Mouse (Mus musculus) Patski (cell line): ENCODE data around the gene Osbpl6. TPM values are rescaled to one million over a fixed set of nuclear protein-coding genes. Genes with fewer than 3 reads are reported as not detected.

Experiments
- ATAC-seq: fragments of 100-300 bp; one replicate; pipeline ENCODE4 v1.8.0; 2021
- CTCF ChIA-PET: fragments of 350-600 bp; sonication (Branson Sonifier 250); formaldehyde crosslinking; loops from one replicate; lab custom pipeline; 2022; ENCODE audit warnings: inconsistent platforms; lab: Charles Lee
- POLR2A ChIA-PET: fragments of 350-600 bp; sonication (Branson Sonifier 250); formaldehyde crosslinking; loops from one replicate; lab custom pipeline; 2022; ENCODE audit warnings: antibody characterized with exemption, inconsistent platforms; lab: Charles Lee
- DNase-seq: peaks from one replicate; pipeline ENCODE4 v3.0.0-alpha.2; 2011; ENCODE audit warnings: low read depth, low spot score
- H3K27me3 ChIP-seq: fragments of 371-371 bp; one replicate; pipeline ENCODE4 v1.5.1; 2021
- CTCF ChIP-seq: fragments of 100-300 bp; IDR thresholded peaks from one replicate; pipeline ENCODE4 v1.5.1; 2021
- in situ Hi-C: fragments of 300-500 bp; cut with MboI; formaldehyde crosslinking; loops from 3 replicates; pipeline ENCODE4 v1.11.1; 2018; ENCODE audit warnings: low pct_unique_long_range_greater_than_20kb, mixed read lengths
- polyA plus RNA-seq: library from polyadenylated mRNA; unstranded; gene quantifications from one replicate; pipeline ENCODE4 v1.2.3, GENCODE M21; 2021

The Osbpl6 gene
- polyA plus RNA-seq, 1 experiment from 2014 or later = 10.5 TPM

DNA sequence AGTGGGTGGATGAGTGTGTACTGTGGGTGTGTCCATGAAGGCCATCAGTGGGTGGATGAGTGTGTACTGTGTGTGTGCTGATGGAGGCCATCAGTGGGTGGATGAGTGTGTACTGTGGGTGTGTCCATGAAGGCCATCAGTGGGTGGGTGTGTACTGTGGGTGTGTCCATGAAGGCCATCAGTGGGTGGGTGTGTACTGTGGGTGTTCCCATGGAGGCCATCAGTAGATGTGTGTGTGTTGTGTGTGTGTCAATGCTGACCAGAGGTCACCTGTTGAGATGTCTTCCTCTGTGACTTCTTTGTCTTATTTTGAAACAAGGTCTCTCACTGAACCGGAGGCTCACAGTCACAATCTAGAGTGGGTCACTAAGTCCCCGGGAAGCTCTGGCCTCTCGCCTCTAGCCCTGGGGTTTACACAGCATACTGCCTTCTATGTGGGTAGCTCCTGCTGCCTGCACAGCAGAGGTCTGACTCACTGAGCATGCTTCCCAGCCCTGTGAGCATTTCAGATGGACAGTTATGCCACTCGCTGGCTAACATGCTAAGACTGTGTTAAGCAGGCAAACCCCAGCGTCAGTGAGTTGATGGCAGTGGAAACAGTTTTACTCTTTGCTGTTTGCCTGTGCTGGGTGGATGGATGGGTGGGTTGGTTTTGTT lies 112.2 kb downstream of the Osbpl6 start:
- POLR2A ChIA-PET = no interaction called here
- TF ChIP-seq CTCF = no peak
- in situ Hi-C loops = no loop called here
- no peak for ATAC-seq
- no peak for DNase-seq
- CTCF ChIA-PET = no interaction called here
- no peaks in the 10 kb centered on the region for H3K27me3 ChIP-seq

DNA sequence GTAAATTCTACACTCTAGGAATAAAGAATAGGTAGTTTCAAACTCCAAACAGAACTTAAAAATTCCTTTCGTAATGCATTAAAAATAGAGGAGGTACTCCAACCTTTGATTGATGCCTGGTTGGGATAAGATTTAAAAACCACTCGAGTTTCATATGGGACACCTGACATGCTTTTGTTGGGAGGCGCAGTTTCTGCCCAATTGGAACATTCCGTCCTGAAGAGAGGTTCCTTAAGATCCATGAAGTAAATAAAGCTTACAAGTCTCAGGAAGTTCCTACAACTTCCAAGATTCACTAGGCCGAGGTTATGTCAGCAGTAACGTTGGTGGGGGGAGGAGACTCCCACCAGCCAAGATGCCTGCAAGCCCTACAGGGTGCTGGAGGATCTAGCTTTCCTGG lies 115.3 kb downstream of the Osbpl6 start:
- no peaks in the 10 kb centered on the region for H3K27me3 ChIP-seq
- TF ChIP-seq CTCF = no peak
- in situ Hi-C loops = no loop called here
- no peak for DNase-seq
- POLR2A ChIA-PET = no interaction called here
- ATAC-seq = no peak
- CTCF ChIA-PET = no interaction called here

DNA sequence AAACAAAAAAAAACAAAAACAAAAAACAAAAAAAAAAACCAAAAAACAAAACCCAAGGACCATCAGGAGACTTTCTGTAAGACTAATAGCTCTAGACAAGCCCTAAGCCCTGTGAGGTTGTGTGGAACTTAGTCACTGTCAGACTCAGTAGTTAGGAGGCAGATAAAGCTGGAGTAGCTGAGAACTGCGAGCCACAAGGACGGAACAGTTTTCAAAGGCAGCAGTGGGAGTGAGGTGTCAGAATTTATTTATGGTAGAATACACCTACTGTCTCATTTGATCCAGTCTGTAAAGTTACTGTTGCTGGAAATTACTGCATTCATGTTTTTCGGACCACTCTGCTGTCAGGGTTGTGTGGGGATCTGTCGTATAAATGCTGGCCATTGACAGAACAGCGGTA lies 118.1 kb downstream of the Osbpl6 start:
- H3K27me3 ChIP-seq = no peaks in the 10 kb centered on the region
- TF ChIP-seq CTCF = no peak
- ChIA-PET POLR2A (interaction anchor here (0.5 kb wide), 1 partner anchor 39 kb away, joined by 3 read pairs; no protein-coding TSS in a partner anchor), CTCF (no interaction called here)
- no peak for ATAC-seq
- no peak for DNase-seq
- in situ Hi-C loops = no loop called here

DNA sequence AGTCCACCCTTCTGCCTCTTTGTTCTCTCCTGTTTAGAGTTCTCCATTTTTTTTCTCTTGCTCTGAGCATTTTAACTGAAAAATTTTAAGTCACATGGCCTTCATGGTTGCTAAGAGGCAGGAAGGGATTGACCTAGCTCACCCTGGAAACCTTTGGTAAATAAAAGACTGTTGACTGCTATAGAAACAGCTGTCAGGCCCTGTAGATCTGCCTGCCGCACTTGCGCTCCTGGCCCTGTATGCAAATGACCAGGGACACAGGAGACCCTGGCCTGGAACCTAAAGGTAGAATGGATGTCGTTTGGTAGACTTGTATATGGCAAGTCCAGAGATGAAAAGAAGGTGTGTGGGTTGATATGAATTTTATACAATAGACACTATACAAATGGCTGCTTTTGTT lies 119.3 kb downstream of the Osbpl6 start:
- CTCF ChIA-PET = no interaction called here
- TF ChIP-seq CTCF = no peak
- ATAC-seq (no peak), DNase-seq (no peak)
- no peaks in the 10 kb centered on the region for H3K27me3 ChIP-seq
- in situ Hi-C loops = no loop called here
- POLR2A ChIA-PET = no interaction called here

DNA sequence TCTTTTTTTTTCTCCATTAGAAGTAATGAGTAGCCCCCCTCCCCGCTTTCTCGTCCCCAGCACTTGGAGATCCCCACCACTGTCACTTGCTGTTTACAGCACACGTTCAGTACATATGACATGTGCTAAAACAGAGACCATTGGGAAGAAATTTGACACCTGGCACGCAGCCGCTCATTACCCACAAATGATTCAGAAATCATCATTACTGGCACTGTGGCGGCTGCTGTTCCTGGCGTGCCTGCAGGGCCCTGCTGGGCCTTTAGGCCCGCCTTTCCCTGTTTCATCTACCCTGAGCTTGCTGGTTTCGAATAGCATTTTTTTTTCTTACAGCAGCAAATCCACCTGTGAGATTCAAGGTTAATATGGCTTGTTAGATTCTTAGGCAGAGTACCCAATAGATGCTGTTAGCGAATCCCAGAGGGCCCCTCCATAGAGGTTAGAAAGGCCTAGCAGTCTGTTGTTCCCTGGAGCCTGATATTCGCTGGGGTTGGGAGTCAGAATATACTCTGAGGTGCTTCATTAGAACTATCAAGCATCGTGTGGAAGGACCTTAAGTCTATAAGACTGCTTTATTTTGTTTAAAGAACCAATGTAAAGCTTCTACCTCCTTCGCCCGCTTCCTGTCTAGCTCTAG lies 126.3 kb downstream of the Osbpl6 start:
- CTCF ChIA-PET = interaction anchor here (1.1 kb wide), 1 partner anchor 39 kb away, joined by 3 read pairs; no protein-coding TSS in a partner anchor

DNA sequence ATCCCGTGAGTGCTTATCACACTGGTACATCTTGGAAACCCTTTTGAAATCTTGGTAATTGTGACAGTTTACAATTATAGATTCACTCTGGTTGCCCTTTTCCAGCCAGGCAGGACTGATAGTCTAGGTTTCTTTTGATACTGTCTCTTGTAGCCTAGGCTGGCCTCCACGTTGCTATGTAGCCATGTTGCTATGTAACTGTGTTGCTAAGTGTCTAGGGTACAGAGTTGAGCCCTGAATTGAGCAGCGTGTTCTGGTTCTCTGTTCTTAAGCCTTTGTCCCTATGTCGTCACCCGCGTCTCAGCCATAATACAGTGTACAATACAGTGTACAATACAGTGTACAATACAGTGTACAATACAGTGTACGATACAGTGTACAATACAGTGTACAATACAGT lies 128.6 kb downstream of the Osbpl6 start:
- no peaks in the 10 kb centered on the region for H3K27me3 ChIP-seq
- no peak for TF ChIP-seq CTCF
- DNase-seq (no peak), ATAC-seq (no peak)
- ChIA-PET CTCF (no interaction called here), POLR2A (no interaction called here)
- in situ Hi-C loops = no loop called here

More for the DNA sequence above, 126.3 kb downstream of the Osbpl6 start:
- no peak for TF ChIP-seq CTCF
- POLR2A ChIA-PET = no interaction called here
- in situ Hi-C loops = no loop called here
- DNase-seq = no peak
- no peaks in the 10 kb centered on the region for H3K27me3 ChIP-seq
- no peak for ATAC-seq

DNA sequence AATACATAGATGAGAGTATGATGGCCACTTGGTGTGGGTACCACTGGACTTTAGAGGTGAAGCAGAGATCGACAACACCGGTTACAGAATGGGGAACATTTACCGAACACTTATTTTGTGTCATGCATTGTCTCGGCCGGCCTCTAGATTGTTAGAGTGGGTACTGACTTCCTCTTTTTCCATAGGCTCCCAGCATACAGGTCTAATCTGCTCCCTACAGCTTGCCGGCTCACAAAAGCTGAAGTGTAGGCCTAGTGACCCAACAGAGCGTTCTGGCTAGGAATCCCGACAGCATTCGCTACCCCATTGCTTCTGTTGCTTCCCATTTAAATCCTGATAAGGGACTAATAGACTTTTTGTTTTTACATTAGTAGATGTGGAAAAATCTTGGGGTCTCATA lies 135.6 kb downstream of the Osbpl6 start:
- DNase-seq = no peak
- POLR2A ChIA-PET = no interaction called here
- ATAC-seq = no peak
- CTCF ChIA-PET = no interaction called here
- TF ChIP-seq CTCF = no peak
- no peaks in the 10 kb centered on the region for H3K27me3 ChIP-seq
- in situ Hi-C loops = no loop called here

DNA sequence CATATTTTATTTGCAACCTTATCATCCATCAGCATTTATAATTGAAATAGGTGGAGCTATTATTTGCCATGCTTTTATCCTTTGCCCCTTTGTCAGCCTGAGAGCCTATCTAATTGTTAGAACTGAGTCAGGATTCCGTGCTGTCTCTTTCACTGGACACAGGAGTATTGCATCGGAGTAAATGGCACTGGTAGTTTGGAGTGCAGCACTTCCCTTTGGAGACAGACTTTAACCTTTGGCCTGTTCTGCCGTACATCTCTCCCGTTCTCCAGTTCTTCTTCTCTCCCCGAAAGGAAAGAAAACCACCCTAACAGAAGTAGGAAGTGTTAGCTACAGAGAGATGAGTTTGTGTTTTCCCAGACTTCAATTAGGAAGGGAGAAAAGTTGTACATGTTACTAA lies 136.6 kb downstream of the Osbpl6 start:
- in situ Hi-C loops = no loop called here
- CTCF ChIA-PET = no interaction called here

DNA sequence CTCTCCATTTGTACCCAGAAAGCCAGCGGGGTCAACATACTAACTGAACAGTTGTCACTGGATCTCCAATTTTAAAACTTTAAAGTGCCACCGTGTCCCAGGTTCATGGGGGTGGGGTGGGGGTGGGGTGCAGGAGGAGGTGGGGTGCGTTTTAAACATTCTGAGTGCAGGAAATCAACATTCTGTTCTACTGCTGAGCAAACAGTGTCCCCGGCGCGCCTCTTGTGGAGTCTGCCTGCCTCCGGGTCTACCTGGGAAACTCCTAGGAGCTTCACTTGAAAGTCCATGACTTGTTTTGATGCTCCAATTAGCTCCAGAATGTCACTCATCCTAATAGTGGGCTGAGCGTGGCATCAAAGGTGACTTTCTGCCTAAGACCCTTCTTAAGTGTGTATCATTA lies 139.2 kb downstream of the Osbpl6 start:
- no peak for TF ChIP-seq CTCF
- in situ Hi-C loops = no loop called here
- ATAC-seq (no peak), DNase-seq (no peak)
- no peaks in the 10 kb centered on the region for H3K27me3 ChIP-seq
- POLR2A ChIA-PET = no interaction called here
- CTCF ChIA-PET = no interaction called here

More for the DNA sequence above, 136.6 kb downstream of the Osbpl6 start:
- no peaks in the 10 kb centered on the region for H3K27me3 ChIP-seq
- no peak for ATAC-seq
- no peak for DNase-seq
- POLR2A ChIA-PET = no interaction called here
- no peak for TF ChIP-seq CTCF

DNA sequence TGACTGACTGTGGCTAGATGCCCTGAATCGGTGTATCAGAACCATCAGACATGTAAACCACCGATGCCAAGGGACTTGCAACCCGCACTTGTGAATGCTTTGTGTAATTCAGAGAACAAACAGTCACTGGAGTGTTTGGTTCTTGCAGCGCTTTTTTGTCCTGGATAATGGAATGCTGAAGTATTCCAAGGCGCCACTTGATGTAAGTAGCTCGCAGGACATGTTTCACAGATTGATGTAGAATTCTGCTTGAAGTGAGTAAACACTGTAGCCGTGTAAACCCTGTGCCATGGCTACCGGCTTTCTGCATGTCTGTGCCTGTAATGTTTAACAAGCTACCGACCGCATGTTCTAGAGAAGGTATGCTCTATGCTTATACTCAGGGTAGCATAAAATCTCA lies 141.9 kb downstream of the Osbpl6 start:
- no peaks in the 10 kb centered on the region for H3K27me3 ChIP-seq
- ChIA-PET POLR2A (no interaction called here), CTCF (no interaction called here)
- ATAC-seq = no peak
- DNase-seq = no peak
- in situ Hi-C loops = no loop called here
- no peak for TF ChIP-seq CTCF

DNA sequence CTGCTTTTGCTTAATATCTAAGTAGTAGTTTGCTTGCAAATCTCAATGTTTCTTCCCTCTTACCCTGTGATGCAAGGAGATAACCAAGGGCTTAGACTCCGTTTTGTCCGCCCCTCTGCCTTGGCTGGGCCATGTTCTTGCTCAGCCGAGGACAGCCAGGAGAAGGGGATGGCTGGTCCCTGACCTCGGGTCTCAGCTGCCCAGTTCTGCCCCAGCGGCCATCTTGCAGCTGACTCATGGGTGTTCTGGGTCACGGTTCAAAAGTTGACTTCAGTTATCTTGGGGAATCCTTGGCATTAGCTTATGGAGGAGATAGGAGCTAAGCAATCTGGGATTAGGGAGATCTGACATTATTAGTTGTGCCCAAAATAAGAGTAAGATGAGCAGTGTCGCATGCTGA lies 142.5 kb downstream of the Osbpl6 start:
- POLR2A ChIA-PET = interaction anchor here (0.6 kb wide), 1 partner anchor 1314 kb away, joined by 3 read pairs; no protein-coding TSS in a partner anchor
- CTCF ChIA-PET = no interaction called here

More for the DNA sequence above, 142.5 kb downstream of the Osbpl6 start:
- ATAC-seq = no peak
- TF ChIP-seq CTCF = no peak
- in situ Hi-C loops = no loop called here
- H3K27me3 ChIP-seq = no peaks in the 10 kb centered on the region
- no peak for DNase-seq
